In the genomic region with DNA sequence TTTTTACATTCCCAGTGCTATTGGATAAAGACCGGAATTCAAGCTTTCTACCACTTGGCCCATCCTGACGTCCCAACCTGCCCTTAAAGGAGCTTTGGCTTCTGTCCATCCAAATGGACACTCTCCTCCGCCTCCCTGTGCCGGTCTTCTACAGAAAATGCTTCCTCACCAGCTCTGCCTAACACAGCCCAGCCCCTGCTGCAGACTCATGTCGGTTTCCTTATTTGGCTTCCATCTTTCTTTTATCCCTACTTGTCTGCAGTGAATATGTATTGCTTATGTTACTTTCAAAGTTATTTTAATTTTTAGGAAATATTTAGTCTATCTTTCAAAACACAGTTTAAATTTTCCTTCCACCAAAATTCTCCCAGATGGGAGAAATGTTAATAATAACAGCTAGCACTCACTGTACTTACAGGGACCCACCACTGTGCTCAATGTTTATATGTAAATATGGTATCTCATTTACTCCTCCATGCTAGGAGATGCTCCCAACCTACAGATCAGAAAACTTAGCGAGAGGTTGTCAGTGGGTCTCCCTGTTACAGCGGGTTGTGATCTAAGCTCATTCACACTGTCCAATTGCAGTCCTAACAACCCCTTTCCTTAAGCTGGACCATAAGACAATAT, we compare ENCODE assay signal across 13 mouse cellular contexts.
"Had no signal": no experiment of that assay in that cellular context is flagged by ENCODE, and none has a peak within 500 bp of the region (broad histone marks: within the 10 kb centered on the region; RNA-seq: fewer than 3 reads in every experiment).

No protein-coding gene starts in this region.

- H3K4me3 ChIP-seq: layer of hippocampus, adult 2 months; limb, embryonic 13.5 days; midbrain, embryonic 10.5 days; midbrain, embryonic 15.5 days; neural tube, embryonic 13.5 days had no signal

- H3K9me3 ChIP-seq: limb, embryonic 13.5 days; midbrain, embryonic 10.5 days; midbrain, embryonic 15.5 days; neural tube, embryonic 13.5 days had no signal

- H3K4me2 ChIP-seq: limb, embryonic 13.5 days; midbrain, embryonic 15.5 days; neural tube, embryonic 13.5 days had no signal

- H3K36me3 ChIP-seq: limb, embryonic 13.5 days; midbrain, embryonic 10.5 days; midbrain, embryonic 15.5 days; neural tube, embryonic 13.5 days had no signal

- ATAC-seq: midbrain, embryonic 15.5 days had no signal

- DNase-seq: kidney, adult 18-20 months; kidney, postnatal 10 days; kidney, postnatal 4 days; left cerebral cortex, postnatal 4 days; lung, adult 18-20 months; right cerebral cortex, postnatal 14 days; thymus, postnatal 4 days had no signal

- H3K27me3 ChIP-seq: limb, embryonic 13.5 days; midbrain, embryonic 15.5 days; neural tube, embryonic 13.5 days had no signal

- H3K9ac ChIP-seq: limb, embryonic 13.5 days; liver, embryonic 14.5 days; midbrain, embryonic 15.5 days; neural tube, embryonic 13.5 days had no signal

- H3K27ac ChIP-seq: layer of hippocampus, adult 2 months; liver, embryonic 14.5 days; midbrain, embryonic 10.5 days; midbrain, embryonic 15.5 days had no signal
